Mouse (Mus musculus) splenic B cell, adult 2 months (primary cell): ENCODE results near the gene Ccndbp1.
"Not testable (repeated sequence)": the region's sequence is repeated elsewhere in the genome, so short reads cannot be mapped to it uniquely, and the experiment has no call there.

Experiments
- DNase-seq: peaks from one replicate; pipeline ENCODE4 v3.0.0-alpha.2; 2011; ENCODE audit warnings: low read depth, low spot score
- H3K27me3 ChIP-seq: 2 replicates; pipeline ENCODE4 v1.6.1; 2012; ENCODE audit warnings: mild to moderate bottlenecking, low read length, moderate library complexity, mixed read lengths; ENCODE audit not compliant: control insufficient read depth, poor library complexity, insufficient read depth, severe bottlenecking
- H3K36me3 ChIP-seq: 2 replicates; pipeline ENCODE4 v1.6.1; 2012; ENCODE audit warnings: mild to moderate bottlenecking, low read length, moderate library complexity, mixed read lengths; ENCODE audit not compliant: control insufficient read depth, poor library complexity, insufficient read depth, severe bottlenecking

Ccndbp1 gene

DNA sequence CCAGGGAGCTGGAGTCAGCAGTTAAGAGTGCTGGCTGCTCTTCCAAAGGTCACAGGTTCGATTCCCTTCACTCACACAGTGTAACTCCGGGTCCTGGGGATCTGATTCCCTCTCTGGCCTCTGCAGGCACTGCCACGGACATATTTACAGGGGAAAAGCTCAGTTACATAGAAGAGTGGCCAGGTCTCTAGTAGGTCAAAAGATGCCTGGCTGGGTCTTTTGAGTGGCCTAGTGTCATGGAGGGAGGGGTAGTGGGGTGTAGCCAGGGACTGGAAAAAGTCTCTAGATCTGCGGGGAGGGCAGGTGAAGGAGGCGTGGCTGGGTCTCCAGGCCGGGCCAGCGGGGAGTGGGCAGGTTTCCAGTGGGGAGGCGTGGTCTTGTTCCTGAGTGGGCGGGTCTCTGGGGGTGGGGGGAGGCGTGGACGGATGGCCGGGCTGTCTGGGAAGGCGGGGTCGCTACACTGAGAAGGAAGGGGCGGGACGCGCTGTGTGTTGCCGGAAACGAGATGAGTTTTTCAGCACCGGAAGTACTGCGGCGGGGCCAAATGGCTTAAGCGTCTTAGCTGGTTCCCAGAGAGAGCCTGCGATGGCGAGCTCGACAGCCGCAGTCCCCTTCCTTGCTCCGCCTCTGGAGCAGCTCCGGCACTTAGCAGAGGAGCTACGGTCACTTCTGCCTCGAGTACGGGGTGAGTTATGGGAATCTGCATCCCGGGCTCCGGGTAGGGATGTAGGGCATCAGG, at the start of gene Ccndbp1:
Ccndbp1 (plus strand) TSS at position 479 of the 739 bp plus-strand sequence.
- Histone ChIP-seq H3K27me3 (no peaks in the 10 kb centered on the region), H3K36me3 (peaks cover 2% of the 10 kb centered on the region; the same call in 1 of the 2 replicates)
- DNase-seq: peak; percentile 93

DNA sequence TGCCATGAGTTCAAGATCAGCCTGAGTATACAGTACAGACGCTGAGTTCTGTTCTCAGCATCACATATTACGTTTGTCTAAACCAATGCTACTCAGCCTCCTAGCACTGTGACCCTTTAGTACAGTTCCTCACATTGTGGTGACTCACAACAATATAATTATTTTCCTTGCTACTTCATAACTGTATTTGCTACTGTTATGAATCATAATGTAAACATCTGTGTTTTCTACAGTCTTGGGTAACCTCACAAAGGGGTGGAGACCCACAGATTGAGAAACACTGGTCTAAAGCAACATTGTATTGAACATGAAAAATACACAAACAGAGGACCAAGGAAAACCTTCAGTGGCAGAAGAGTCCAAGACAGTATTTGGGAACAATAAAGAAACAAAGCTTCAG, 48.8 kb upstream of the Ccndbp1 start:
- Histone ChIP-seq H3K27me3 (no peaks in the 10 kb centered on the region), H3K36me3 (peaks cover 6% of the 10 kb centered on the region; the same call in 1 of the 2 replicates)
- no peak for DNase-seq

DNA sequence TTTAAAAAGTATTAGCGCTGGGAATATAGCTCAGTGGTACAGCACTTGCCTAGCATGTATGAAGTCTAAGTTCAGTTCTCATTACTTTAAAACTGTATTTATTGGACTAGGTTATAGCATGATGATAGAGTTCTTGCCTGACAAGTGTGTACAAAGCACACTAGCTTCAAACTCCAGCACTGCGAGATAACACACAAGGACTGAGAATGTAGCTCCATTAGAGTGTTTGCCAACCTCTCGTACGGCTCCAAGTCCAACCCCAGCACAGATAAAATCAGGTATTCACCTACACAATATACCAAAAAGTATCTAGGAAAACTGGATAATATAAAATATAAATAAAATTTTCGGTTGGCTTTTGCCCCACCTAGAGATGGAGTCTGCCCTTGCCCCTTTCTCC, 48.4 kb upstream of the Ccndbp1 start:
- Histone ChIP-seq H3K36me3 (peaks cover 6% of the 10 kb centered on the region; the same call in 1 of the 2 replicates), H3K27me3 (no peaks in the 10 kb centered on the region)
- DNase-seq: no peak

DNA sequence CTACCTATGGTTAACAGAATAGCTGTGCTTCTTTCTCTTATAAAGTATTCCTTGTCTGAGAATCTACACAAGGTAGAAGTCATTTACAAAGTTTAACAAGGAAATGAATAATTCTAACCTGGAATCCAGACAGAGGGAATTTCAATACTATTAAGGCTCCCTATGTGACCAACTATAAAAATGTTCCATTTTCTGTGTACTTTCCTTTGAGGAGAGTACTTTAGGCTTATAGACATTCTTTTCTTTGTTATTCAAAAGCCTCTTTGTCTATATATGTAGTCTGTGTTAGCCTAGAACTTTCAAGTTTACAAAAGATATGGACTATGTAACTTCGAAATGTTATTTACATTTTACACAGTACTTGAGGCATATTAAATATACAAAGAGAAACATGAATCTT, 47.9 kb upstream of the Ccndbp1 start:
- no peak for DNase-seq
- no peaks in the 10 kb centered on the region for H3K27me3 ChIP-seq
- peaks cover 6% of the 10 kb centered on the region; the same call in 1 of the 2 replicates for H3K36me3 ChIP-seq

DNA sequence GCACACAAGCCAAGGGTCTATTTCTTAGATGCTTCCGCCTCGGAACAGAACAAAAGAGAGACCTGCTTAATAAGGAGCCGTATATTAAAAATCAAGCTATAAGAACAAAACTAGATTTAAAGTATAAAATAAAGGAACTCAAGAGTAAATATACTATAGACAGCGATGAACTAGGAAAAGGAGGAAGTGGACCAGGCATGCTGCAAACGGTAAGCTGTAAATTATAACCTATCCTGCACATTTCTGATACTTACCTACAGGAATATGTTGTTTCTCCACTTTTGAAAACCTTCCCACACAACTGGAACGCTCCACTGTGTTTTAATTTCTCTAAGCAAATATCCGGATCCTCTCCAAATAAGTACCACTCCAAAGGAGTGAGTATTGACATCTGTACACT, 45.1 kb upstream of the Ccndbp1 start:
- H3K36me3 ChIP-seq: 0 out of 2 replicates have a peak, but pooled peaks cover 4% of the 10 kb centered on the region
- H3K27me3 ChIP-seq: no peaks in the 10 kb centered on the region
- no peak for DNase-seq

DNA sequence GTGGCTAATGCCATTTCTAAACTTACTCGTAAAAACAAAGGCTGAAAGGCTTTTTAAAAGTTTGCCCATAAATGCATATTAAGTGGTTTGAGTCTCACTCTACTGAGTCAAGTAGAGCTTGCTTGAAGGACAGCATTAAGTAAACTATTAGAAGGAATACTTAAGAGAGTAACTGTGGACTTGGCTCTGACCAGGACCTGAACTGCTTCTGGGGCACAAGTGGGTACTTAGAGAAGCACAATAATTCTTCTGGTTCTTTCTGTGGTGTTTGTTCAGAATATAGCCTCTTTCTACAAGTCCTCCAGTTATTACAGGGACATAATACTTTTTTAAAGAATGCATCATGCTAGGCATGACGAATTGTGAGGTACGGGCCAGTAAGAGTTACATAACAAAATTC, 42.7 kb upstream of the Ccndbp1 start:
- Histone ChIP-seq H3K36me3 (0 out of 2 replicates have a peak, but pooled peaks cover 2% of the 10 kb centered on the region), H3K27me3 (no peaks in the 10 kb centered on the region)
- no peak for DNase-seq

DNA sequence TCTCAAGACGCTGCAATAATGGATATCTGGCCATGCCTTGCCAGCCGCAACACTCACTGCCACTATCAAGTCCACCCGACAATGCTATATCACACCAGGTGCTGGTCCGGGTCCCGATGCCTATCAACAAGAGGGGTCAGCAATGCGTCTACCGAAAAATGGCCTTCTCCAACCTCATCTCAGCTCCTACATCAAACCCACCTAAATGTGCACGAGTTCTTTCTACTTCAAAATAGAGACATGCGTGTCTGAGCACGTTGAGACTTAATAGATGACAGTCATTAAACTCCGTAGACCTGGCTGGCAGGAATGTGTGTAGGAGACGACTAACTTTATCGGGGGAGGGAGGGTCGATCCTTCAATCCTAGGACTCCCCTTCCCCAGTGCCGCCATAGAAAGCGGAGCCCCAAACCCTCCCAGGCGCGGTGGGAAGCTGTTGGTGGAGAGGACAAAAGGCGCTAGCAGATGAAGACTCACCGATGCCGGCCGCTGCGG, 38.1 kb upstream of the Ccndbp1 start:
- Histone ChIP-seq H3K36me3 (no peaks in the 10 kb centered on the region), H3K27me3 (no peaks in the 10 kb centered on the region)
- no peak for DNase-seq

DNA sequence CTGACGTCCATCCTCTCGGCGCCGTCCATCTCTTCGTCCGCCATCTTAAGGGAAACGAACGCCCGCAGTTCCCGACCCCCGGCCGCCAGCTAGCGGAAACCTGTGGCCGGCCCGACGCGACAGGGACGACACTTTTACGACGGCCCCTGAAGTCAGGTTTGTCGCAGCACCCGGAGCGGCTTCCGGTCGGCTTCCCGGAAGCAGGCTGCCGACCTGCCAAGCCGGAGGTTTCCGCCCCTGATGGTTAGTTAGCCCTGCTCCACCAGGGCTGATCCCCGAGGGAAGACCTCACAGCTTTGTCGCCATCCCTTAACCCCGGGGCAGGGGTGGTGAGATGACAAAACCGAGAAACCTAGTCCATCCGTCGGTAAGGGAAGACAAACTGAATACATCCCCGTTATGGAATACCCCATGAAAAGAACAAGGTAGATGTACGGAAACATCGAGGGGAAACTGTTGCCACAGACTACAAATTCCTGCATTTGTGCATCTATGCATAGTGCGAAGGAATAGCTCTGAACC, 37.6 kb upstream of the Ccndbp1 start, which contains the start of gene Ubr1:
Ubr1 (minus strand) TSS at position 157 of the 522 bp plus-strand sequence.
- Histone ChIP-seq H3K27me3 (no peaks in the 10 kb centered on the region), H3K36me3 (no peaks in the 10 kb centered on the region)
- peak; percentile 91 for DNase-seq

DNA sequence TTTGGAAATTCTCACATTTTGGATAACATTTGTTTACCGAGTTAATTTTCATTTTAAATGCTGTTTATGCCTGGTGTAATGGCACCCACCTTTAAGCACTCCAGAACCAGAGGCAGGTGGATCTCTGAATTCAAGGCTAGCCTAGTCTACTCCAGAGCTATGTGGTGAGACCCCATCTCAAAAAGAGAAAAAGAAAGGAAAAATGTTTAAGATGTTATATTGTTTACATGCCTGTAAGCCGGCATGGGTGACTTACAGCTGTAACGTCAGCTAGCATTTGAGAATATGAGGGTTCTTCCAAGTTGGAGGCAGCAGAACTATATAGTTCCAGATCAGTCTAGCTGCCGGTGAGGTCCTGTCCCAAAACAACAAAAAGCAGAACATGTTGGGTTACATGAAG, 36.4 kb upstream of the Ccndbp1 start:
- H3K36me3 ChIP-seq: no peaks in the 10 kb centered on the region
- DNase-seq: no peak
- no peaks in the 10 kb centered on the region for H3K27me3 ChIP-seq

DNA sequence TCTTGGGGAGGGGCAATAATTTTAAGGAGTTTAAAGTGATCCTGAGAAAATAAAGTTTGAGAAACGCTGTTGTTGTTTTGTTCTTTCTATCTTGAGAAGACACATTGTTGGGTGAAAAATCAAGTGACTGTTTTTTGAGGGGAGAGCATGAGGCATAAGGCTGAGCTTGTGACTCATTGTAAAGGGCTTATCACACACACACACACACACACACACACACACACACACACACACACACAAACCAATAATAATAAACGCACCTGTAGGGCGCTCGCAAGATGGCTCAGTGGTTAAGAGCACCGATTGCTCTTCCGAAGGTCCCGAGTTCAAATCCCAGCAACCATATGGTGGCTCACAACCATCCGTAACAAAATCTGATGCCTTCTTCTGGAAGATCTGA, 35.9 kb upstream of the Ccndbp1 start:
- DNase-seq, H3K36me3 ChIP-seq, H3K27me3 ChIP-seq: not testable (repeated sequence)

DNA sequence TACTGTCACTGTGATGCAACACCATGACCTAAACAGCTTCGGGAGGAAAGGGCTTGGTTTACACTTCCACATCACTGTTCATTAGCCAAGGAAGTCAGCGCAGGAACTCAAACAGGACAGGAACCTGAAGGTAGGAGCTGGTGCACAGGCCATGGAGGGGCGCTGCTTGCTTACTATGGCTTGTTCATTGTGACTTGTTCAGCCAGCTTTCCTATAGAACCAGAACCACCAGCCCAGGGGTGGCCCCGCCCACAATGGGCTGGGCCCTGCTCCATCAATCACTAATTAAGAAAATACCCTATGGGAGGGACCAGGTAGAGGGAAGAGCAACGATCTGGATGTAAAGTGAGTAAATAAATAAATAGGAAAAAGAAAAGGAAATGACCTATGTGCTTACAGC, 35.2 kb upstream of the Ccndbp1 start:
- no peak for DNase-seq
- H3K27me3 ChIP-seq: no peaks in the 10 kb centered on the region
- H3K36me3 ChIP-seq: no peaks in the 10 kb centered on the region

DNA sequence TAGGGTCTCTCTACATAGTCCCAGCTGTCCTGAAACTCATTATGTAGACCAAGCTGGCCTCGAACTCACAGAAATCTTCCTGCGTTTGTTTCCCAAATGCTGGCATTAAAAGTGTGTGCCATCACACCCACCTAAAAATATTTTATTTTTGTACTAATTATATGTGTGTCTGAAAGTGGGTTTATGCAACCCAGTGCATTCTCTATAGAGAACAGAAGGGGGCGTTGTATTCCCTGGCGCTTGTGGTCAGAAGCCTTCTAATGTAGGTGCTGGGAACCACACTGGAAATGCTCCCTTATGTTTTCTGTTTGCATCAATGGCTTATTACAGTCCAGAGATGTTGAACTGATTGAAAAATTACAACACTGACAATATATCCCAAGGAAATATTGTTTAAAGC, 31.9 kb upstream of the Ccndbp1 start:
- 0 out of 2 replicates have a peak, but pooled peaks cover 3% of the 10 kb centered on the region for H3K36me3 ChIP-seq
- peak; percentile 47 for DNase-seq
- no peaks in the 10 kb centered on the region for H3K27me3 ChIP-seq

DNA sequence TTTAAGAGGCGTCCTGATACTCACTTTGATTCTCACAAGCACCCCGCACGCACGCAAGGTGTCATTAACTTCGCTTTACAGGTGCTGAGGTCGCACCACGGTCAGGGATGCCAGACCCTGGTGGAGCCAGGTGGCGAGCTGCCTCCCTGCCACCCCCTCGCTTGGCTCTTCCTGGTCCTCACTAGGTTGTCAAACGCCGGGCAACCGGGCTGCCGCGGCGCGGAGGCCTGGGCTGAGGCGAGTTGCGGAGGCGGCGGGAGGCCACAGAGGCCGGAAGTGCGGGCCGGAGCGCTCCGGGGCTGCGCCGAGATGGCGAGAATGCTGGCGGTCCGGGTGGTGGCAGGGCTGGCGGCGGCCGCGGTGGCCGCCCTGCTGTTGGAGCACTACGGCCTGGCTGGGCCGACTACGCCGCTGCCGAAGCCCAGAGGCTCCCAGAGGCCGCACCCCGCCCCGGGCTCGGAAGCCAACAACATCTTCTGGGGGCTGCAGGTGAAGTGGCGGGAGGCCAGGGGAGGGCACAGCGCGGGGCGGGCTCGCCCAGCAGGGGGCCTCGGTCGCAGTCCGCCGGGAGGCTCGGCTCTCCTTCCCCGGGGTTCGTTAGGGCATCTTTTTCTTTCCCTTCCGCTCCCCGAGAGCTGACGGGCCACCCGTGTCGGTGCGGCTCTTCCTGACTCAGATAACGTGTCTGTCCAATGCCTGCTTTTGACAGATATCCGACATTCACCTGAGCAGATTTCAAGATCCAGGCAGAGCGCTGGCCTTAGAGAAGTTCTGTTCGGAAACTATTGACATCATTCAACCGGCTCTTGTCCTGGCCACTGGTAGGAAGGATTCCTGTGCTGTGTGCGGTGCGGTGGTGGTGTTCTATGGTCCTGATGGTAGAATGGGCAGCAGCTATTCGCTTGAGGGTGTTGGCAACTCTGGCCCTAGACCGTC, 30.9 kb upstream of the Ccndbp1 start, which contains the start of gene Tmem62:
Tmem62 (plus strand) TSS at position 28 of the 936 bp plus-strand sequence.
- DNase-seq: peak; percentile 72
- Histone ChIP-seq H3K27me3 (no peaks in the 10 kb centered on the region), H3K36me3 (0 out of 2 replicates have a peak, but pooled peaks cover 3% of the 10 kb centered on the region)

DNA sequence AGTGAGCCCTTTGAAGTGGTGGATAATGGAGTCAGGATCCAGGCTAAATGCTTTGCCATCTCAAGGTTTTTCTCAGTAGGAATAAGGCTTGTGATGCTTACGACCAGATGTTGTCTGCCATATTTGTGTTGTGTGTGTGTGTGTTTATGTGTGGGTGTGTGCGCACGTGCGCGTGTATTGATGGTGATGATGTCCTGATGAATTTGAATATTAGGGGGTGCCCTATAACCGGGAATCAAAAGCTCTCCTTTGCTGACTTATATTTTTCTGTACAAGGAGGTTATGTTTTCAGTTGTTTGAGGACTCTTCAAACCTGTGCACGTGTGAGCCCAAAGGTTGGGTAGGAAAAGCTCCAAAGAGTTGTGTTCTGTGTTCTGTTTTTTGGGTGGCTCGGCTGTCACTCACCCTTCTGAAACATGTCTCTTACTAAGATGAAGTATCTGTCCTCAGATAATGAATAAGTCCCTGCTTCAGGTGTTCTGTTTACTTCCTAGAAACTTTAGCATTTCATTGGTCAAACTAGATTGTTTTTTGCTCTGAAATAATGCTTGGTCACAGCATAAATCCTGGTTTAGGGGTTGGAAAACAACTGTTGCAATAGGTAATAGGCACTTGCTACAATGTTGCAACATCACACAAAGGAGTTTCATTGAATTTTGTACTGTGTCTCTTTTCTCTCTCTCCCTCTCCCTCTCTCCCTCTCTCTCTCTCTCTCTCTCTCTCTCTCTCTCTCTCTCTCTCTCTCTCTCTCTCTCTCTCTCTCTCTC, 30.1 kb upstream of the Ccndbp1 start:
- DNase-seq: peak; percentile 10
- Histone ChIP-seq H3K36me3 (0 out of 2 replicates have a peak, but pooled peaks cover 3% of the 10 kb centered on the region), H3K27me3 (no peaks in the 10 kb centered on the region)
